Mouse (Mus musculus): ENCODE measurements around the gene Nme9.

Nme9 gene

GRCm38 (mm10) chr9:99483191-99483590 lies 31.9 kb downstream of the Nme9 start:
- DNase-seq (ENCODE audit: low read depth) = no peak

DNA sequence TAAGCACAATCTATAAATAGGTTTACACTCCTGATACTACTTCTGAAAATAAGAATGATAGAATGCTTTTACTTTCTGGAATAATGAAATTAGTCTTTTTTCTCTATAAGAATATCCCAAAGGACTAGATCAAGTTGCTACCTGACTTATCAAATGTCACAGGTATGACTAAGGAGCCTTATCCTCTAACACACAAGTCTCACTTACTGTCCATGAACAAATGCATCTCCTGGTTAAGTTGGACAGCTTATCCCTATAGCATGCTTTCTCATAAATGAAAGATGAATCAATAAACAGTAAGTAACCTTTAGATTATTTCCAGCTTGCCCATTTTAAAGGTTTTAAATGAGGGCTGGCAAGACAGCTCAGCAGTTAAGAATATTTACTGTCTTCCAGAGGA lies 33.4 kb downstream of the Nme9 start:
- no peak for DNase-seq (ENCODE audit: low read depth)

DNA sequence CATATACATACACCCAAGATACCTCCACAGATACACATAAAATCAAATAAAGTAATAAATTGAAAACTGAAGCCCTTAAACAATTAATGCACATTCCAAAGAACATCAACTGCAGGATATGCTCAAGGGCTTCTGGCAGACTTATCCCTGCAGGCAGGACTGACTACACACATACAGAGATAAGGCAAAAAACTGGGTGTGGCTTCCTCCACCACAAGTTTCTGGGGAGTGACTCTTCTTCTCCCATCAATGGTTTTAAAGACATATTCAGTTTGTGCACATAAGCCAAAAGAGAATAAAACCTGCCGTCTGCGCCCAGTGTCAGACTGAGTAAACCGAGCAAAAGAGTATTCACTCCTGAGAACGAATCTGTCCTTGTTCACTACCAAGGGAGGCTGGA lies 33.9 kb downstream of the Nme9 start:
- DNase-seq (ENCODE audit: low read depth) = no peak

DNA sequence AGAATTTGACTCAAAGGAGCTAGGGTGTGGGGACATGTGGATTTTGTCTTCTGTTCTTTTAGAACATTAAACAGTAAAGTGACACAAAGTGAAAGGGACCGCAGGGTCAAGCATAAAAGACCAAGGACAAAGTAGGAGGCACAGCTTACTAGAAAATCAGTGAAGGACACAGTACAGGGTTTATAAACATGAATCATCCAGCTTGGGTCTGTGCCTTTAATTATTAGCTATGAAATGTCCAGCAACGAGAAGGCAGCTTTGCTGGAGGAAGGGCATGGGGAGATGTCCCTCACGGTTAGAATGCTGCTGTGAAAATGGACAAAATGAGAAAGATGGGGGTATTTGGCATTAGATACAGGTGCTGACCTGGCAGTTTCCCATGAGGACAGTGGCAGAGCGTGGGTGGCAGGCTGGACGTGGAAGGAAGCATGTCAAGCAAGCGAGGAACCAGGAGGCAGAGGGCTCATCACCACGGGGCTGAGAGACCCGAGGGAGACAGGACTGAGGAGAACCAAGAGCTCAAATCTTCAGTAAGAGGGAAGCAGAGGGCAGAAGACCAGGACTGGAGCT lies 35.9 kb downstream of the Nme9 start:
- DNase-seq (ENCODE audit: low read depth) = no peak

DNA sequence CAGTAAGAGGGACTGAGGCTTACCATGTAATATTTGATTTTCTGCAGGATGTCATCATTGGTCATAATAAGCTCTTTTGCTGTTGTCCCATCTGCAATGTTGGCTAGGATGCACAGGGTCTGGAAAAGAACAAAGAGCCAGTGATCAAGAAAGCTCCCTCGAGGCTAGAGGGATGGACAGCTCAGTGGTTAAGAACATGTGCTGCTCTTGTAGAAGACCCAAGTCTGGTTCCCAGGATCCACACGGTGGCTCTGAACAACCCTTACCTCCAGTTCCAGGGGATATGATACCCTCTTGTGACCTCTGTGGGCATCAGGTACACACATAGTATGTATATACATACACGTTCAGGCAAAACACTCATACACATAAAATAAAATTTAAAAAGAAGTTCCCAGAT lies 36.6 kb downstream of the Nme9 start:
- no peak for DNase-seq (ENCODE audit: low read depth)

DNA sequence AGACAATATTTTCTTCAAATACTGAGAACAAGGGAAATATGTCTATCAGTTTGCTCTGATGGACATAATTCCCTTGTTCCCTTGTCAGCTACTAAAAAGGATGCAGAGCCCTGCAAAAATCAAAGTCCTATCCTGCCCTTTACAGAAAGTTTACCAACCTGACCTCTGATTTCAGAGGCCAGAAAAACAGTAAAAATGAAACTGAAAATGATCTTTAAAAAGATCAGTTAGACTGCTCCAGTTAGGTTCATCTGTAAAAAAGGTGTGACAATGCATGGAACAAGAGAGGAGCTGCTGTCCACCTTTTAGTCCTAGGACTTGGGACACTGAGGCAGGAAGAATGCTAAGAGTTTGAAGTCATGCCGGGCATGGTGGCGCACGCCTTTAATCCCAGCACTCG lies 39.8 kb downstream of the Nme9 start:
- no peak for DNase-seq (ENCODE audit: low read depth)

- no peak for DNase-seq (ENCODE audit: low read depth)
Observed at GRCm38 (mm10) chr9:99492634-99493200, 41.4 kb downstream of the Nme9 start.

- DNase-seq (ENCODE audit: low read depth) = no peak
Observed at GRCm38 (mm10) chr9:99499336-99499735, 48.1 kb downstream of the Nme9 start.

GRCm38 (mm10) chr9:99505875-99506274 lies 54.6 kb downstream of the Nme9 start:
- DNase-seq (ENCODE audit: low read depth) = no peak
